Mouse (Mus musculus) liver, postnatal 0 days (tissue): Measurements from ENCODE around the gene Rrp8. TPM values are rescaled to one million over a fixed set of nuclear protein-coding genes. Genes with fewer than 3 reads are reported as not detected.
A peak's percentile ranks its signal among the peaks of the same experiment; 100 is the strongest.
"Not testable (repeated sequence)": the region's sequence is repeated elsewhere in the genome, so short reads cannot be mapped to it uniquely, and the experiment has no call there.

Source experiments
- ATAC-seq: fragments of 200-750 bp; cut with Nextera tagmentation; 2 replicates; pipeline ENCODE4 v1.8.0; 2017; ENCODE audit warnings: mild to moderate bottlenecking, moderate library complexity
- DNase-seq: peaks from one replicate; pipeline ENCODE4 v3.0.0-alpha.2; 2016
- H3K27ac ChIP-seq: fragments of 300-500 bp; sonication (generic); 2 replicates; pipeline ENCODE4 v1.5.1; 2014; ENCODE audit warnings: antibody characterized with exemption, moderate library complexity, mild to moderate bottlenecking, low read depth
- H3K27me3 ChIP-seq: fragments of 300-500 bp; sonication (generic); 2 replicates; pipeline ENCODE4 v1.6.1; 2014; ENCODE audit warnings: low read length, control low read depth, mixed read lengths; ENCODE audit not compliant: insufficient read depth
- H3K36me3 ChIP-seq: fragments of 300-500 bp; sonication (generic); replicated peaks from 2 replicates; pipeline ENCODE4 v1.6.1; 2014; ENCODE audit warnings: mild to moderate bottlenecking, control low read depth, low read length, moderate library complexity, mixed read lengths; ENCODE audit not compliant: insufficient read depth
- H3K4me1 ChIP-seq: fragments of 300-500 bp; sonication (generic); 2 replicates; pipeline ENCODE4 v1.6.1; 2014; ENCODE audit warnings: antibody characterized with exemption, mild to moderate bottlenecking, control low read depth; ENCODE audit not compliant: insufficient read depth
- H3K4me2 ChIP-seq: fragments of 300-500 bp; sonication (generic); 2 replicates; pipeline ENCODE4 v1.6.1; 2014; ENCODE audit warnings: low read depth, mild to moderate bottlenecking, low read length, moderate library complexity, mixed read lengths
- H3K4me3 ChIP-seq: fragments of 300-500 bp; sonication (generic); 2 replicates; pipeline ENCODE4 v1.5.1; 2014; ENCODE audit warnings: low read depth, low read length
- H3K9ac ChIP-seq: fragments of 300-500 bp; sonication (generic); replicated peaks from 2 replicates; pipeline ENCODE4 v1.6.1; 2014; ENCODE audit warnings: mild to moderate bottlenecking, moderate library complexity
- H3K9me3 ChIP-seq: fragments of 300-500 bp; sonication (generic); 2 replicates; pipeline ENCODE4 v1.6.1; 2016; ENCODE audit warnings: mild to moderate bottlenecking, control low read depth, low read length, mixed read lengths
- CTCF ChIP-seq: sonication (generic); IDR thresholded peaks from 2 replicates; pipeline ENCODE4 v1.5.1; 2016; ENCODE audit warnings: antibody characterized with exemption, low read depth
- EP300 ChIP-seq: IDR thresholded peaks from 2 replicates; pipeline ENCODE4 v1.6.1; 2016; ENCODE audit warnings: antibody characterized with exemption, low read depth, mild to moderate bottlenecking
- WGBS: fragments of 180-500 bp; shearing (Covaris S2); extraction: QIAGEN DNeasy Blood & Tissue Kit; methylation state at CpG from one replicate; pipeline ENCODE4 v1.1.7; 2014; ENCODE audit not compliant: insufficient replicate concordance; 5-methylcytosine and 5-hydroxymethylcytosine counted together
- polyA plus RNA-seq: library from polyadenylated mRNA; unstranded; fragments of >200 nt; fragmentation: Nextera tagmentation; extraction: Ambion mirVana; gene quantifications from 2 replicates; pipeline ENCODE4 v1.2.1, GENCODE M21; 2015

The Rrp8 gene
- polyA plus RNA-seq, 1 experiment from 2014 or later = 11.6 TPM

- no peak overlapping the region for H3K27ac ChIP-seq
- H3K4me2 ChIP-seq = no peak overlapping the region
- H3K36me3 ChIP-seq = peaks cover 17% of the 10 kb centered on the region
- TF ChIP-seq EP300 (no peak), CTCF (no peak)
- H3K27me3 ChIP-seq = no peaks in the 10 kb centered on the region
- H3K4me3 ChIP-seq = no peak overlapping the region
- WGBS = 83% methylated on average over 2 of the region's 2 CpGs
- no peaks in the 10 kb centered on the region for H3K9me3 ChIP-seq
- H3K4me1 ChIP-seq = peaks cover 18% of the 10 kb centered on the region
- ATAC-seq (no peak), DNase-seq (no peak)
- no peak overlapping the region for H3K9ac ChIP-seq
Measured at GRCm38 (mm10) chr7:105752716-105753115, 15.5 kb upstream of the Rrp8 start.

DNA sequence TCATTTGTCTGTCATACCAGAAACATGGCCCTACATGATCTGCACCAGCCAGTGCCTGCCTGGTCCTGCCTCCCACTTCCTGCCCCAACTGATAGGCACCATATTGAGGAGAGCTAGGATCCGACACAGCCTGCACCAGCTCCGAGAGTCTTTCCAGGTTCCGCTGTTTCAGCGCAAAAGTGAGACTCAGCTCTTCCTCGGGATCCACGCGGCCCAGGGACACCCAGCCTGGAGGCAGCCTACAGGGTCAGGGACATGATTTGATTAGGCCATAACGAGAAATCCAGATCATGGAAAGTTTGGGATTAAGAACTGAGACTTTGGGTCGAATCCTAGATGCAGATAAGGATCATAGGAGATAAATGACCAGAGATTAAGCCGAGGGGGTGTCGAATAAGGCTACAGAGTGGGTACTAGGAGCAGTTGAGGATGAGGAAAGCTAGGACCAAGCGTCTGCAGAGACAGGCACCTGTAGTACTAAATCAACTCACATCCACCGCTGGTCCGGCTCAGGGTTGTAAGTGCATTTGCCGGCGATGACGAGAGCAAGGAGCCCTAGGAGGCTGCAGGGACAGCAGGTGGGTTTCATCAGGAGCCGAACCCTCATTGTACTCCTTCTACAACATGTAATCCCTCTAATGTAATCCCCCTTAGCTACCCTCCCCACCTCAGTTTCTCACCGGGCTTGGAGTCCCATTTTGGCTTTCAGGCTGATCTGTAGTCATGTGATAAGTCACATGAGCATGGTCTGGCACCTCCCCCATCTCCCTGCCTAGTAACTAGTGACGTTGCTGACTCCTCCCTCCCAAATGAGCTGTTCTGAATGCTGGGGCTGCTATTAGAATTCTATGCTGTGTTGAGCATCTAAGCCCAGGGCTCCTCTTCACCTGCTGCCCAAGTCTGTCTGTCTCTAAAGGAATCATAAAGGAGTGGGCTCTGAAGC lies 14.6 kb upstream of the Rrp8 start, which contains the start of gene Tpp1:
TSS of gene Tpp1 (minus strand) at position 745 of the 943 bp plus-strand sequence.
- Histone ChIP-seq H3K36me3 (peaks cover 19% of the 10 kb centered on the region), H3K9me3 (no peaks in the 10 kb centered on the region), H3K4me3 (peak within 1 kb of the TSS; percentile 75), H3K27ac (peak within 1 kb of the TSS; percentile 72), H3K4me1 (peaks cover 12% of the 10 kb centered on the region), H3K27me3 (no peaks in the 10 kb centered on the region), H3K4me2 (peak within 1 kb of the TSS; percentile 82), H3K9ac (peak within 1 kb of the TSS; percentile 81)
- DNase-seq (peak; percentile 90), ATAC-seq (peak; percentile 93)
- WGBS = 14% methylated on average over 20 of the region's 20 CpGs
- no peak for TF ChIP-seq CTCF
- TF ChIP-seq EP300 = peak; percentile 25; the same call in 1 of the 2 replicates

GRCm38 (mm10) chr7:105747776-105748175 lies 10.6 kb upstream of the Rrp8 start:
- ATAC-seq (no peak), DNase-seq (no peak)
- Histone ChIP-seq H3K4me1 (peaks cover 18% of the 10 kb centered on the region), H3K27me3 (no peaks in the 10 kb centered on the region), H3K36me3 (peaks cover 24% of the 10 kb centered on the region), H3K4me3 (no peak overlapping the region), H3K9ac (no peak overlapping the region), H3K4me2 (no peak overlapping the region), H3K27ac (no peak overlapping the region), H3K9me3 (no peaks in the 10 kb centered on the region)
- 77% methylated on average over 2 of the region's 2 CpGs for WGBS
- TF ChIP-seq EP300 (no peak), CTCF (no peak)

GRCm38 (mm10) chr7:105743926-105744590 lies 6.9 kb upstream of the Rrp8 start, which contains the start of gene Taf10:
Taf10 (minus strand) TSS chr7:105744361.
- Histone ChIP-seq H3K9me3 (no peaks in the 10 kb centered on the region), H3K9ac (peak within 1 kb of the TSS; percentile 98), H3K4me1 (peaks cover 12% of the 10 kb centered on the region), H3K27ac (peak within 1 kb of the TSS; percentile 90), H3K4me2 (peak within 1 kb of the TSS; percentile 97), H3K36me3 (peaks cover 44% of the 10 kb centered on the region), H3K27me3 (no peaks in the 10 kb centered on the region), H3K4me3 (peak within 1 kb of the TSS; percentile 98)
- TF ChIP-seq EP300 = peak; percentile 36; the same call in 1 of the 2 replicates
- peak; percentile 70 for TF ChIP-seq CTCF
- WGBS = under 1% methylated on average over 57 of the region's 67 CpGs
- peak; percentile 92 for DNase-seq
- ATAC-seq = peak; percentile 99

GRCm38 (mm10) chr7:105743246-105743925 lies 6.2 kb upstream of the Rrp8 start:
- DNase-seq = peak; percentile 12
- peak overlapping the region; percentile 98 for H3K4me3 ChIP-seq
- peaks cover 19% of the 10 kb centered on the region for H3K4me1 ChIP-seq
- peak overlapping the region; percentile 98 for H3K9ac ChIP-seq
- peak overlapping the region; percentile 90 for H3K27ac ChIP-seq
- H3K27me3 ChIP-seq, ATAC-seq, H3K9me3 ChIP-seq: not testable (repeated sequence)
- WGBS = 30% methylated on average over 20 of the region's 20 CpGs
- H3K4me2 ChIP-seq = peak overlapping the region; percentile 97
- peaks cover 39% of the 10 kb centered on the region for H3K36me3 ChIP-seq

DNA sequence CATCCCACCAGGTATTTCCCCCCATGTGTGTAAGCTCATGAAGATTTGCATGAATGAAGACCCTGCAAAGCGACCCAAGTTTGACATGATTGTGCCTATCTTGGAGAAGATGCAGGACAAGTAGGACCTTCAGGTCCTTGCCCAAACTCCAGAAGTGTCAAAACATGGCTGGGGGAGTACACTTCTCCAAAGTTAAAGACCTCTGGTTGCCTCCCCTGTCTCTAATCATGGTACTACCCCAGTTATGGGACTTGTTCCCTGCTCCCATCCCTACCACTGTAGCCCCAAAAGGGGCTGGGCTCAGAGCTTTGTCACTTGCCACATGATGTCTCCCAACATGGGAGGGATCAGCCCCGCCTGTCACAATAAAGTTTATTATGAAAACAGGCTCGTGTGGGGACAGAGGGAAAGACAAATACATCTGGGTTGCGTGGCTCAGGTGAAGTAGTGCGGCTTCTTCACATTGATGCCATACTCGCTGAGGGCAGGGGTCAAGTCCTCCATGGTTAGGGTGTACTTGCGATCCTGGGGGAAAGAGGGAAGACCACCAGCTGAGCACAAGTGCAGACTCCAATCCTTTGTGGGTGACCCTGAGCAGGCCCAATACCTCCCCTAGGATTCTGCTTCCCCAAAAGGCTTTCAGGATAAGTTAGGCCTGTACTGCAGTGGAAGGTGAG lies 5.5 kb upstream of the Rrp8 start:
- not testable (repeated sequence) for H3K9me3 ChIP-seq, DNase-seq, H3K9ac ChIP-seq, H3K27me3 ChIP-seq, H3K4me3 ChIP-seq, ATAC-seq, H3K27ac ChIP-seq, H3K4me2 ChIP-seq
- Histone ChIP-seq H3K4me1 (peaks cover 26% of the 10 kb centered on the region), H3K36me3 (peaks cover 36% of the 10 kb centered on the region)
- WGBS = 82% methylated on average over 7 of the region's 7 CpGs
